Mouse (Mus musculus) liver, adult 2 months (tissue): ENCODE results near the gene Proser1. TPM values are rescaled to one million over a fixed set of nuclear protein-coding genes. Genes with fewer than 3 reads are reported as not detected.

ENCODE experiments used
- DNase-seq: peaks from one replicate; pipeline ENCODE4 v3.0.0-alpha.2; 2011; ENCODE audit warnings: low read depth, low spot score; ENCODE audit errors: extremely low read depth
- H3K27ac ChIP-seq: fragments of 200-500 bp; replicated peaks from 2 replicates; pipeline ENCODE4 v1.5.1; 2012; ENCODE audit warnings: low read depth, mild to moderate bottlenecking, control low read depth, inconsistent platforms, low read length; ENCODE audit not compliant: insufficient read depth
- H3K27me3 ChIP-seq: fragments of 200-500 bp; 2 replicates; pipeline ENCODE4 v1.6.1; 2012; ENCODE audit warnings: mild to moderate bottlenecking, moderate library complexity, low read length, inconsistent platforms; ENCODE audit not compliant: control insufficient read depth, insufficient read depth
- H3K36me3 ChIP-seq: fragments of 200-500 bp; 2 replicates; pipeline ENCODE4 v1.6.1; 2012; ENCODE audit warnings: low read length, inconsistent platforms; ENCODE audit not compliant: control insufficient read depth, insufficient read depth
- H3K4me1 ChIP-seq: fragments of 200-500 bp; 2 replicates; pipeline ENCODE4 v1.6.1; 2011; ENCODE audit warnings: low read length; ENCODE audit not compliant: control insufficient read depth, insufficient read depth
- H3K4me3 ChIP-seq: fragments of 200-500 bp; 2 replicates; pipeline ENCODE4 v1.5.1; 2011; ENCODE audit warnings: low read depth, mild to moderate bottlenecking, control low read depth, low read length, moderate library complexity; ENCODE audit not compliant: insufficient read depth
- H3K79me2 ChIP-seq: fragments of 200-500 bp; 2 replicates; pipeline ENCODE4 v1.6.1; 2012; ENCODE audit warnings: inconsistent platforms, mild to moderate bottlenecking, low read length, moderate library complexity; ENCODE audit not compliant: control insufficient read depth, insufficient read depth
- H3K9ac ChIP-seq: fragments of 200-500 bp; 2 replicates; pipeline ENCODE4 v1.6.1; 2012; ENCODE audit warnings: low read depth, mild to moderate bottlenecking, control low read depth, inconsistent platforms, low read length
- CTCF ChIP-seq: fragments of 200-500 bp; IDR thresholded peaks from 2 replicates; pipeline ENCODE4 v1.5.1; 2011; ENCODE audit warnings: low read depth, low read length, control low read depth
- POLR2A ChIP-seq: fragments of 200-500 bp; IDR thresholded peaks from 2 replicates; pipeline ENCODE4 v1.6.1; 2011; ENCODE audit warnings: low read length, control low read depth; ENCODE audit not compliant: insufficient read depth; ENCODE audit errors: extremely low read depth
- WGBS: fragments of 180-500 bp; shearing (Covaris S2); methylation state at CpG from one replicate; pipeline ENCODE4 v1.1.7; 2018; 5-methylcytosine and 5-hydroxymethylcytosine counted together
- polyA plus RNA-seq: library from polyadenylated mRNA; depleted of rRNA; stranded (reverse); fragments of >200 nt; gene quantifications from 2 replicates; pipeline ENCODE4 v1.2.3, GENCODE M21; 2012
- total RNA-seq: library from RNA; depleted of rRNA; stranded (reverse); fragments of >200 nt; gene quantifications from 2 replicates; pipeline ENCODE4 v1.2.3, GENCODE M21; 2014

Gene Proser1
- total and polyA plus RNA-seq, 2 experiments, result 2.4 to 8.6 TPM

DNA sequence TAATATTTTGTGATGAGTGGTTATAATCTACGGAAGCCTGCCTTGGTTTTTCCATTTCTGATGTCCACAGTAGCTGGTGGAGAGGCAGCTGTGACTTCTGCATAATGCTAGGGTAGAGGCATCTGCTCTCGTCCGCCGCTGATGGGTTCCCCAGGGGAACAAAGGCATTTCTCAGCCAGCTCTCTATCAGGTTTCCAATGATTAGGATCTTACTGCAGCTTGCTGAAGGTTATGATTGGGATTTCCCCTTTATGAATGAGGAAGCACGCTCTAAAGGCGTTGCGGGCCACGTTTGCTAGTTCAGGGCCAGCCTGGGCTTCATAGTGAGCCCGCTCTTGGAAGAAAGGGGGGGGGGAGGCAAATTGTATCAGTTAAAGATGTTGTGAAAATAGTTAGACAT is 3.0 kb downstream of the Proser1 start:
- WGBS, result 80% methylated on average over 9 of the region's 9 CpGs
- no peak overlapping the region for H3K4me3 ChIP-seq
- peaks cover 7% of the 10 kb centered on the region; the same call in 1 of the 2 replicates for H3K36me3 ChIP-seq
- H3K79me2 ChIP-seq, result peaks cover 28% of the 10 kb centered on the region; the same call in 1 of the 2 replicates
- H3K9ac ChIP-seq, result no peak overlapping the region
- H3K4me1 ChIP-seq, result peaks cover 23% of the 10 kb centered on the region
- TF ChIP-seq CTCF (no peak), POLR2A (no peak)
- no peaks in the 10 kb centered on the region for H3K27me3 ChIP-seq
- H3K27ac ChIP-seq, result no peak overlapping the region
- no peak for DNase-seq

DNA sequence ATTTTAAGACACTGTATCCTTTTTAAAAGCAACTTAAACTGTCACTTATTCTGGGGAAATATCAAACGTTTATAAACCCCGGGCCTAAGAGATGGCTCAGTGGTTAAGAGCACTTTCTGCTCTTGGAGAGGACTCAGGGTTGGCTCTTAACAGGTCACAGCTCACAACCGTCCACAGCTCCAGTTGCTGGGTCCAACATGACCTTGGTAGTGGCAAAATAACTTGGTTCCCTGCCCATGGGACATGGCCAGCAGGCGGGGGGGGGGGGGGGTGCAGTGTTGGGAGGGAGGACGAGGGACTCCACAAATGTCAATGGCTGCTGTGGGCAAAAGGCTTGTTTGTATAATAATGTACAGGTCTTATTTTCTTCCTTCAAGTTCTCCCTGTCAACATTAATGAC is 3.9 kb downstream of the Proser1 start:
- 11% methylated on average over 5 of the region's 5 CpGs for WGBS
- Histone ChIP-seq H3K4me1 (peaks cover 23% of the 10 kb centered on the region), H3K27me3 (no peaks in the 10 kb centered on the region), H3K27ac (0 out of 2 replicates have a peak overlapping the region, but pooled peaks have one; percentile 14), H3K36me3 (peaks cover 14% of the 10 kb centered on the region), H3K9ac (no peak overlapping the region), H3K4me3 (no peak overlapping the region), H3K79me2 (peaks cover 28% of the 10 kb centered on the region; the same call in 1 of the 2 replicates)
- DNase-seq, result peak; percentile 79
- no peak for TF ChIP-seq POLR2A
- TF ChIP-seq CTCF, result no peak

DNA sequence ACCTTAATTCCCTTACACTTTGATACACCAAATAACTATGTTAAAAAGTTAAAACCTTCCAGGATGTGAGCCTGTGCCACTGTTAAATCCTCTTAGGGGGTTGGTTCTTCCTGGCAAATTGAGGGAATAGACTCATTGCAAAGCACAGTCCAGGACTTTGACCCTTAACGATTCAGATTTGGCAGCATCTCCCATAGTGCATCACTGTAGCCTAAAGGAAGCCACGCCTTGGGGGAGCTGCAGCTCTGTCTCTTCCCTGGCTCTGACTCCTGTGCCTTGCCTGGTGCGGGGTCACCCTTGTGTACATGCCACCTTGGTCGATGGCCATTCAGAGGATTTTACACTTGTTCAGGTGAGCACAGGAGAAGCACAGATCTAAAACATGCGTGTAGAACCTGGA is 6.2 kb downstream of the Proser1 start:
- TF ChIP-seq CTCF (no peak), POLR2A (no peak)
- Histone ChIP-seq H3K36me3 (peaks cover 36% of the 10 kb centered on the region), H3K27me3 (no peaks in the 10 kb centered on the region), H3K27ac (no peak overlapping the region), H3K79me2 (peaks cover 16% of the 10 kb centered on the region; the same call in 1 of the 2 replicates), H3K4me1 (peaks cover 23% of the 10 kb centered on the region), H3K9ac (no peak overlapping the region), H3K4me3 (no peak overlapping the region)
- 21% methylated on average over 5 of the region's 5 CpGs for WGBS
- peak; percentile 94 for DNase-seq

DNA sequence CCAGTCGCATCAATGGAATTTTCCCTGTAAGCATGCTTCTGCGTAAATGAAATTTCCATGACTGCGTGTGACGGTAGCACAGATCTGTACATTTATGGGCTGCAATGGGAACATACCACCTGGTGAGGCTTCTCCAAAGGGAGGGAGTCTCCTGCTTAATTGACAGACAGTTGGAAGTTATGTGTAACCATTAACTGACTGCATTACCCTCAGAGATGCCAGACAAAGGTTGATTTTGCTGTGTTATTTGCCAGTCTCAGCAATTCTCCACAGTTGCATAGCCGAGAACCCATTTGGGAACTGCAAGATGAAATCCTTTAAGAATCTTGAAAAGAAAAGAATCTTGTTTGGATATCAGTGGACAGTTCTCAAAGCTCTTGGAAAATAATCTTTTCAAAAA is 8.6 kb downstream of the Proser1 start:
- Histone ChIP-seq H3K9ac (no peak overlapping the region), H3K27ac (no peak overlapping the region), H3K79me2 (peaks cover 3% of the 10 kb centered on the region; the same call in 1 of the 2 replicates), H3K4me1 (peaks cover 15% of the 10 kb centered on the region), H3K4me3 (no peak overlapping the region), H3K27me3 (no peaks in the 10 kb centered on the region), H3K36me3 (peaks cover 55% of the 10 kb centered on the region)
- DNase-seq, result no peak
- no peak for TF ChIP-seq CTCF
- 96% methylated on average over 5 of the region's 5 CpGs for WGBS

DNA sequence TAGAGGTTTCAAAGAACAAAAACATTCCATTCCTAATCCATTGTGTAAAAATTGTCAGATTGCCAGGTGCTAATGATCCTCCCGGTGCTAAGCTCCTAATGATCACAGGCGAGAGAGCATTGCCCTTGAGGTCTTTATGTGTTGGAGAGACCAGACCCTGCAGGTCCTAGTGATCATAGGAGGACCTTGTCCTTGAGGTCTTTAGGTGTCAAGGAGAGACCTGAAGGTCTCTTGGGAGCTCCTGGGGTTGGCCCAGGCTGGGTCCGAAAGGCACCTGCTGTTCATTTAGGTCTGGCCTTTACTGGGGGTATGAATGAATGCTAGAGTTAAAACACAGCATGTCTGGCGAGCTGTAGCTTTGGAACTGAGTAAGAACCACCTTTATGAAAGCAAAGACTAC is 10.7 kb downstream of the Proser1 start:
- 80% methylated on average over 4 of the region's 4 CpGs for WGBS
- H3K27ac ChIP-seq, result no peak overlapping the region
- H3K4me1 ChIP-seq, result peaks cover 4% of the 10 kb centered on the region
- no peak overlapping the region for H3K4me3 ChIP-seq
- no peaks in the 10 kb centered on the region for H3K27me3 ChIP-seq
- no peak for TF ChIP-seq POLR2A
- no peak for TF ChIP-seq CTCF
- no peaks in the 10 kb centered on the region; the same call in 1 of the 2 replicates for H3K79me2 ChIP-seq
- H3K9ac ChIP-seq, result no peak overlapping the region
- DNase-seq, result no peak
- H3K36me3 ChIP-seq, result peaks cover 63% of the 10 kb centered on the region

DNA sequence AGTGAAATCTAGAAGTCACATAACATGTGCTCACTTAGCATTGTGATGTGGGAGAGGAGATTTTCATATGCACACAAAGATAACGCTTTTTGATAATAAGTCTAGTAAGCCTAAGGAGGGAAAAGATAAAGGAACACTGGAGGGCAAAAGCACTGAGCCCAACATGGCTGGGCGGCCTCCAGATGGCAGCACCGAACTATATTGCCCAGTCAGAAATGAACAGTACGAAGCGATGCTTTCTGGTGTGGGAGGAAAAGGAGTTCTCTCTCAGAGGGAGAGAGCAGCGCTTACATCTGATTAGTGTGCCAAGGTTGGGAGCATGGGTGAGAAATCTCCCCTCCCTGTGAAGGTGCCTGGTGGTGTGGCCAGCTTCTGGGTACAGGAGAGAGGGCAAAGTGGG is 12.4 kb downstream of the Proser1 start:
- TF ChIP-seq CTCF (peak; percentile 76), POLR2A (no peak)
- Histone ChIP-seq H3K27me3 (no peaks in the 10 kb centered on the region), H3K36me3 (peaks cover 71% of the 10 kb centered on the region), H3K9ac (no peak overlapping the region), H3K79me2 (no peaks in the 10 kb centered on the region), H3K4me1 (no peaks in the 10 kb centered on the region), H3K27ac (no peak overlapping the region), H3K4me3 (no peak overlapping the region)
- no peak for DNase-seq
- 62% methylated on average over 6 of the region's 6 CpGs for WGBS
